In the genomic region with DNA sequence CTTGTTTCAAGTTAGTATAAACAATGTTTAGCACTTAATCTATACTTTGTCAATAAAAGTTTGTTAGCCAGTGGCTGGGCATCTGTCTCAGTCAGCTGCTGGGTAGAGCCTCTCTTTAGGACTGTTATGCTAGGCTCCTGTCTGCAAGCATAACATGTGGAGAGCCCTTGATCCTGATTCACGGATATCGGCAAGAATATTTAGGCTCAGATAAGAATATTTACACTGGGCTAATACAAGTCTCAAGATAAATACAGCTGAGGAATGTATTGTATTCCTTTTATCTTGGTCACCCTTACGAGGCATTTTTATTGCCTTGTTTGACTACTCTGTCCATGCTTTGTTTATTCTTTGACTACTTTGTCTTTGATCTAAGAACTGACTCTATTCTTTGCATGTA, we compare ENCODE assay signal across 25 mouse cellular contexts. TPM values are rescaled to one million over a fixed set of nuclear protein-coding genes. Genes with fewer than 3 reads are reported as not detected.
A peak's percentile ranks its signal among the peaks of the same experiment; 100 is the strongest.
DNase-seq lines count a peak whose midpoint lies in the region; ATAC-seq and TF ChIP-seq lines count a peak whose summit lies in the region.
"Had no signal": no experiment of that assay in that cellular context is flagged by ENCODE, and none has a peak within 500 bp of the region (broad histone marks: within the 10 kb centered on the region; RNA-seq: fewer than 3 reads in every experiment).

No protein-coding gene starts in this region.

- DNase-seq in lung, embryonic 14.5 days = peak; percentile 4
- no peak for DNase-seq in lung, postnatal 14 days
- no peak for DNase-seq in kidney, adult 18-20 months
- DNase-seq: adrenal gland, adult 2 months; adrenal gland, postnatal 10 days; adrenal gland, postnatal 25 days; cerebellum, adult 11 months; cerebellum, adult 18-20 months; cerebellum, adult 8-10 months; cerebellum, adult 9-11 months; cerebellum, postnatal 14 days; cerebellum, postnatal 36 days; embryo, embryonic 11 days had no signal

- no peak overlapping the region for H3K4me3 ChIP-seq in lung, embryonic 14.5 days (ENCODE audit: low read depth, low read length)
- no peak overlapping the region for H3K4me3 ChIP-seq in intestine, embryonic 15.5 days (replicated peaks)
- H3K4me3 ChIP-seq in intestine, embryonic 16.5 days (ENCODE audit: low read length) = no peak overlapping the region
- H3K4me3 ChIP-seq: embryonic facial prominence, embryonic 13.5 days; embryonic facial prominence, embryonic 15.5 days; erythroblast, embryonic 14.5 days; forebrain, embryonic 10.5 days; forebrain, embryonic 12.5 days had no signal

- ATAC-seq in lung, embryonic 14.5 days (ENCODE audit: insufficient read depth) = no peak
- ATAC-seq in intestine, embryonic 15.5 days = peak; percentile 65; the same call in 1 of the 2 replicates
- peak; percentile 55; the same call in 1 of the 2 replicates for ATAC-seq in intestine, embryonic 16.5 days
- ATAC-seq: forebrain, embryonic 14.5 days; forebrain, embryonic 16.5 days had no signal

- H3K36me3 ChIP-seq in lung, embryonic 14.5 days (ENCODE audit: insufficient read depth) = no peaks in the 10 kb centered on the region
- no peaks in the 10 kb centered on the region for H3K36me3 ChIP-seq in intestine, embryonic 15.5 days
- H3K36me3 ChIP-seq in intestine, embryonic 16.5 days (ENCODE audit: control insufficient read depth, insufficient read depth, low read length) = no peaks in the 10 kb centered on the region
- H3K36me3 ChIP-seq: embryonic facial prominence, embryonic 13.5 days; embryonic facial prominence, embryonic 15.5 days; forebrain, embryonic 10.5 days; forebrain, embryonic 12.5 days had no signal

- H3K4me2 ChIP-seq in lung, embryonic 14.5 days = no peak overlapping the region
- no peak overlapping the region for H3K4me2 ChIP-seq in intestine, embryonic 15.5 days (replicated peaks)
- no peak overlapping the region for H3K4me2 ChIP-seq in intestine, embryonic 16.5 days (ENCODE audit: low read depth, low read length)
- H3K4me2 ChIP-seq: embryonic facial prominence, embryonic 13.5 days; embryonic facial prominence, embryonic 15.5 days; forebrain, embryonic 12.5 days had no signal

- TF ChIP-seq CTCF in lung, embryonic 14.5 days (IDR thresholded peaks at IDR 0.05; ENCODE audit: low read depth) = no peak

- no peaks in the 10 kb centered on the region for H3K27me3 ChIP-seq in lung, embryonic 14.5 days (ENCODE audit: insufficient read depth, low read length)
- no peaks in the 10 kb centered on the region for H3K27me3 ChIP-seq in intestine, embryonic 15.5 days (replicated peaks)
- H3K27me3 ChIP-seq in intestine, embryonic 16.5 days (replicated peaks; ENCODE audit: control insufficient read depth, insufficient read depth, low read length) = no peaks in the 10 kb centered on the region
- H3K27me3 ChIP-seq: embryonic facial prominence, embryonic 13.5 days; embryonic facial prominence, embryonic 15.5 days; forebrain, embryonic 12.5 days had no signal

- peaks cover 3% of the 10 kb centered on the region; the same call in 1 of the 2 replicates for H3K4me1 ChIP-seq in lung, embryonic 14.5 days (ENCODE audit: insufficient read depth)
- H3K4me1 ChIP-seq in intestine, embryonic 15.5 days (replicated peaks) = no peaks in the 10 kb centered on the region
- no peaks in the 10 kb centered on the region for H3K4me1 ChIP-seq in intestine, embryonic 16.5 days (ENCODE audit: control insufficient read depth, insufficient read depth, low read length)
- H3K4me1 ChIP-seq: embryonic facial prominence, embryonic 13.5 days; embryonic facial prominence, embryonic 15.5 days; forebrain, embryonic 10.5 days; forebrain, embryonic 12.5 days had no signal

- WGBS in lung, embryonic 14.5 days = 2% methylated on average over 3 of the region's 3 CpGs
- 8% methylated on average over 3 of the region's 3 CpGs for WGBS in intestine, embryonic 15.5 days
- 10% methylated on average over 3 of the region's 3 CpGs for WGBS in intestine, embryonic 16.5 days

- H3K9ac ChIP-seq in lung, embryonic 14.5 days = no peak overlapping the region
- H3K9ac ChIP-seq in intestine, embryonic 15.5 days = no peak overlapping the region
- no peak overlapping the region for H3K9ac ChIP-seq in intestine, embryonic 16.5 days (ENCODE audit: low read depth, low read length)
- H3K9ac ChIP-seq: embryonic facial prominence, embryonic 13.5 days; embryonic facial prominence, embryonic 15.5 days; forebrain, embryonic 12.5 days had no signal

- H3K27ac ChIP-seq in lung, embryonic 14.5 days (ENCODE audit: low read depth) = no peak overlapping the region
- H3K27ac ChIP-seq in intestine, embryonic 15.5 days = no peak overlapping the region
- no peak overlapping the region for H3K27ac ChIP-seq in intestine, embryonic 16.5 days (ENCODE audit: low read length)
- H3K27ac ChIP-seq: embryonic facial prominence, embryonic 13.5 days; embryonic facial prominence, embryonic 15.5 days; forebrain, embryonic 10.5 days; forebrain, embryonic 12.5 days had no signal

- no peaks in the 10 kb centered on the region for H3K9me3 ChIP-seq in lung, embryonic 14.5 days (ENCODE audit: low read depth, low read length)
- no peaks in the 10 kb centered on the region for H3K9me3 ChIP-seq in intestine, embryonic 15.5 days
- no peaks in the 10 kb centered on the region for H3K9me3 ChIP-seq in intestine, embryonic 16.5 days (ENCODE audit: control insufficient read depth, low read length)
- H3K9me3 ChIP-seq: embryonic facial prominence, embryonic 13.5 days; embryonic facial prominence, embryonic 15.5 days; forebrain, embryonic 10.5 days; forebrain, embryonic 12.5 days had no signal

RNA-seq across cellular contexts. Expression of gene Ceacam2, which starts 29.7 kb away (rescaled TPM):
- polyA plus RNA-seq in lung, embryonic 14.5 days (2014; fragmentation: Nextera tagmentation; extraction: Ambion mirVana) = 0.11 TPM in 1 of 2 replicates, not detected in the other
- 0.10 and 0.18 TPM in 2 replicates for polyA plus RNA-seq in intestine, embryonic 15.5 days (2015; fragmentation: Nextera tagmentation; extraction: Ambion mirVana)
- not detected in 2 replicates for polyA plus RNA-seq in intestine, embryonic 16.5 days (2015; fragmentation: Nextera tagmentation; extraction: Ambion mirVana)
- polyA plus RNA-seq: adrenal gland, adult 2 months; brain, embryonic 14.5 days; C2C12; embryonic facial prominence, embryonic 11.5 days; embryonic facial prominence, embryonic 15.5 days; erythroblast, embryonic 14.5 days; forebrain, embryonic 10.5 days; forebrain, embryonic 12.5 days; forebrain, embryonic 14.5 days had no signal

RNA-seq across cellular contexts. Expression of gene Ceacam1, which starts 32.5 kb away (rescaled TPM):
- 2.3 and 2.7 TPM in 2 replicates for polyA plus RNA-seq in lung, embryonic 14.5 days (2014; fragmentation: Nextera tagmentation; extraction: Ambion mirVana)
- polyA plus RNA-seq in intestine, embryonic 15.5 days (2015; fragmentation: Nextera tagmentation; extraction: Ambion mirVana) = 31.4 and 32.3 TPM in 2 replicates
- polyA plus RNA-seq in intestine, embryonic 16.5 days (2015; fragmentation: Nextera tagmentation; extraction: Ambion mirVana) = 40.6 and 46.7 TPM in 2 replicates
